15 mouse cellular contexts compared by ENCODE assay signal in the genomic region with DNA sequence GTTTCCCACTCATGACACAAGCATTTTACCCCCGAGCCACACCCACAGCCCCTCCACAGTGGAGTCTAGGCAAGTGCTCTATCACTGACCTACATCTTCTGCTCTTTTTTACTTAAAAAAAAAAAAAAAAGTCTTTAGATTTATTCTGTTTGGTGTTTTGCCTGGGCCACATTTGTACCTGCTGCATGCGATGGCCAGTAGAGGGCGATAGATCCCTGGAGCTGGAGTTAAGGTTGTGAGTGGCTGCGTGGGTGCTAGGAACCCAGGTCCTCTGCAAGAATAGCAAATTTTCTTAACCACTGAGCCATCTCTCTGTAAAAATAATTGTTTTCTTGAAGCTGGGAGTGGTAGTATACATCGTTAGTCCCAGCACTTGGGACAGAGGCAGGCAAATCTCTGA. TPM values are rescaled to one million over a fixed set of nuclear protein-coding genes. Genes with fewer than 3 reads are reported as not detected.
A peak's percentile ranks its signal among the peaks of the same experiment; 100 is the strongest.
DNase-seq lines count a peak whose midpoint lies in the region; ATAC-seq and TF ChIP-seq lines count a peak whose summit lies in the region.
"Had no signal": no experiment of that assay in that cellular context is flagged by ENCODE, and none has a peak within 500 bp of the region (broad histone marks: within the 10 kb centered on the region; RNA-seq: fewer than 3 reads in every experiment).

No protein-coding gene starts in this region.

- H3K36me3 ChIP-seq in kidney, adult 2 months (ENCODE audit: control insufficient read depth, insufficient read depth, low read length) = no peaks in the 10 kb centered on the region
- no peaks in the 10 kb centered on the region for H3K36me3 ChIP-seq in testis, adult 2 months (ENCODE audit: control insufficient read depth, insufficient read depth, low read length)
- peaks cover 55% of the 10 kb centered on the region for H3K36me3 ChIP-seq in splenic B cell, adult 2 months (ENCODE audit: control insufficient read depth, insufficient read depth, low read length, poor library complexity, severe bottlenecking)
- no peaks in the 10 kb centered on the region for H3K36me3 ChIP-seq in hindbrain, embryonic 14.5 days (replicated peaks; ENCODE audit: control insufficient read depth, insufficient read depth)
- H3K36me3 ChIP-seq: heart, embryonic 12.5 days; liver, embryonic 15.5 days; midbrain, embryonic 10.5 days had no signal

- H3K4me2 ChIP-seq in hindbrain, embryonic 14.5 days (replicated peaks) = no peak overlapping the region
- H3K4me2 ChIP-seq: heart, embryonic 12.5 days; liver, embryonic 15.5 days had no signal

- no peak for TF ChIP-seq POLR2A in kidney, adult 2 months (IDR thresholded peaks at IDR 0.05; ENCODE audit: low read depth, low read length)
- TF ChIP-seq POLR2A in testis, adult 2 months (IDR thresholded peaks at IDR 0.05; ENCODE audit: control insufficient read depth, low read depth, low read length) = no peak

- no peak overlapping the region for H3K27ac ChIP-seq in kidney, adult 2 months (ENCODE audit: insufficient read depth, low read depth, low read length)
- no peak overlapping the region for H3K27ac ChIP-seq in testis, adult 2 months (ENCODE audit: control insufficient read depth, insufficient read depth, low read depth, low read length)
- no peak overlapping the region for H3K27ac ChIP-seq in hindbrain, embryonic 14.5 days
- H3K27ac ChIP-seq: liver, embryonic 15.5 days; midbrain, embryonic 10.5 days had no signal

- H3K4me3 ChIP-seq in kidney, adult 2 months (ENCODE audit: insufficient read depth, low read depth, low read length) = no peak overlapping the region
- no peak overlapping the region for H3K4me3 ChIP-seq in testis, adult 2 months (ENCODE audit: control insufficient read depth, low read depth, low read length)
- no peak overlapping the region for H3K4me3 ChIP-seq in hindbrain, embryonic 14.5 days (replicated peaks; ENCODE audit: low read length)
- H3K4me3 ChIP-seq: heart, embryonic 12.5 days; liver, embryonic 15.5 days; midbrain, embryonic 10.5 days had no signal

- peak; percentile 47 for TF ChIP-seq CTCF in kidney, adult 2 months (conservative IDR thresholded peaks at IDR 0.05; ENCODE audit: insufficient read depth, insufficient read length, low read depth, low read length)
- peak; percentile 67; the same call in 1 of the 2 replicates for TF ChIP-seq CTCF in testis, adult 2 months (IDR thresholded peaks at IDR 0.05; ENCODE audit: control insufficient read depth, insufficient read depth, insufficient replicate concordance, low read depth, low read length)

- no peaks in the 10 kb centered on the region for H3K9me3 ChIP-seq in hindbrain, embryonic 14.5 days (ENCODE audit: control insufficient read depth, low read length)
- H3K9me3 ChIP-seq: heart, embryonic 12.5 days; liver, embryonic 15.5 days; midbrain, embryonic 10.5 days had no signal

- H3K27me3 ChIP-seq in kidney, adult 2 months (replicated peaks; ENCODE audit: control insufficient read depth, insufficient read depth, low read length) = no peaks in the 10 kb centered on the region
- no peaks in the 10 kb centered on the region for H3K27me3 ChIP-seq in testis, adult 2 months (ENCODE audit: control insufficient read depth, insufficient read depth, low read length)
- H3K27me3 ChIP-seq in splenic B cell, adult 2 months (ENCODE audit: control insufficient read depth, insufficient read depth, low read length, poor library complexity, severe bottlenecking) = no peaks in the 10 kb centered on the region
- H3K27me3 ChIP-seq in hindbrain, embryonic 14.5 days (ENCODE audit: control insufficient read depth, insufficient read depth, low read length) = no peaks in the 10 kb centered on the region
- H3K27me3 ChIP-seq: heart, embryonic 12.5 days; liver, embryonic 15.5 days had no signal

- no peak overlapping the region for H3K9ac ChIP-seq in hindbrain, embryonic 14.5 days
- H3K9ac ChIP-seq: heart, embryonic 12.5 days; liver, embryonic 15.5 days had no signal

- DNase-seq in kidney, adult 2 months = no peak
- no peak for DNase-seq in kidney, adult 8-10 months
- DNase-seq in testis, postnatal 14 days (ENCODE audit: low spot score) = no peak
- peak; percentile 16 for DNase-seq in T-cell, adult 2 months (ENCODE audit: low spot score)
- peak; percentile 70 for DNase-seq in splenic B cell, adult 2 months (ENCODE audit: low read depth, low spot score)
- DNase-seq in adrenal gland, postnatal 10 days = no peak
- no peak for DNase-seq in hindbrain, embryonic 14.5 days (ENCODE audit: low spot score)
- DNase-seq: adrenal gland, adult 8-10 months; cerebellum, adult 18-20 months; embryo, embryonic 11 days; kidney, postnatal 4 days had no signal

- ATAC-seq in hindbrain, embryonic 14.5 days (ENCODE audit: low FRiP score) = no peak

- H3K4me1 ChIP-seq in kidney, adult 2 months (ENCODE audit: control insufficient read depth, insufficient read depth, low read length) = no peaks in the 10 kb centered on the region
- peaks cover 3% of the 10 kb centered on the region; the same call in 1 of the 2 replicates for H3K4me1 ChIP-seq in testis, adult 2 months (ENCODE audit: control insufficient read depth, insufficient read depth, low read length)
- no peaks in the 10 kb centered on the region for H3K4me1 ChIP-seq in hindbrain, embryonic 14.5 days (replicated peaks; ENCODE audit: control insufficient read depth, insufficient read depth, low read length)
- H3K4me1 ChIP-seq: heart, embryonic 12.5 days; midbrain, embryonic 10.5 days had no signal

- 80% methylated on average over 5 of the region's 5 CpGs for WGBS in kidney, adult 2 months
- WGBS in hindbrain, embryonic 14.5 days = 70% methylated on average over 5 of the region's 5 CpGs

RNA-seq across cellular contexts. Expression of gene Map4k1, which starts 9.8 kb away (rescaled TPM):
- 2.3 and 6.2 TPM in 2 replicates for polyA plus RNA-seq in kidney, adult 2 months (2012; rRNA removed)
- polyA plus RNA-seq in testis, adult 2 months (2012; rRNA removed) = 58.8 and 83.2 TPM in 2 replicates
- 1 to 10 TPM; 3.3 to 4.9 TPM for total RNA-seq in adrenal gland, postnatal 10 days (2021)
- polyA plus RNA-seq in hindbrain, embryonic 14.5 days (2014; fragmentation: Nextera tagmentation; extraction: Ambion mirVana) = 8.6 and 10.4 TPM in 2 replicates

RNA-seq across cellular contexts. Expression of gene Eif3k, which starts 10.0 kb away (rescaled TPM):
- 321 and 343 TPM in 2 replicates for polyA plus RNA-seq in kidney, adult 2 months (2012; rRNA removed)
- 379 and 426 TPM in 2 replicates for polyA plus RNA-seq in testis, adult 2 months (2012; rRNA removed)
- 100 to 1,000 TPM; 240 to 250 TPM for total RNA-seq in adrenal gland, postnatal 10 days (2021)
- 291 and 321 TPM in 2 replicates for polyA plus RNA-seq in hindbrain, embryonic 14.5 days (2014; fragmentation: Nextera tagmentation; extraction: Ambion mirVana)

RNA-seq across cellular contexts. Expression of gene Actn4, which starts 29.5 kb away (rescaled TPM):
- 340 and 367 TPM in 2 replicates for polyA plus RNA-seq in kidney, adult 2 months (2012; rRNA removed)
- polyA plus RNA-seq in testis, adult 2 months (2012; rRNA removed) = 73.9 and 77.5 TPM in 2 replicates
- total RNA-seq in adrenal gland, postnatal 10 days (2021) = 100 to 1,000 TPM; 236 to 261 TPM
- 133 and 147 TPM in 2 replicates for polyA plus RNA-seq in hindbrain, embryonic 14.5 days (2014; fragmentation: Nextera tagmentation; extraction: Ambion mirVana)

Comparison
In these comparisons a context has a peak if more than half of its experiments do, and no peak if none do; other contexts are left out.
1. DNase-seq: peak in T-cell, adult 2 months (single experiment) and splenic B cell, adult 2 months (single experiment); none in kidney, adult 2 months (single experiment), kidney, adult 8-10 months (0 of 2), testis, postnatal 14 days (single experiment), adrenal gland, postnatal 10 days (single experiment) and hindbrain, embryonic 14.5 days (single experiment).